Mouse (Mus musculus) frontal cortex, postnatal 25 days (tissue): ENCODE results near the gene Cacna2d3.

Source experiments
- DNase-seq, 2 experiments: peaks; one replicate each; pipeline ENCODE4 v3.0.0; 2022; ENCODE audit warnings: low spot score in 2 of 2

The Cacna2d3 gene

DNA sequence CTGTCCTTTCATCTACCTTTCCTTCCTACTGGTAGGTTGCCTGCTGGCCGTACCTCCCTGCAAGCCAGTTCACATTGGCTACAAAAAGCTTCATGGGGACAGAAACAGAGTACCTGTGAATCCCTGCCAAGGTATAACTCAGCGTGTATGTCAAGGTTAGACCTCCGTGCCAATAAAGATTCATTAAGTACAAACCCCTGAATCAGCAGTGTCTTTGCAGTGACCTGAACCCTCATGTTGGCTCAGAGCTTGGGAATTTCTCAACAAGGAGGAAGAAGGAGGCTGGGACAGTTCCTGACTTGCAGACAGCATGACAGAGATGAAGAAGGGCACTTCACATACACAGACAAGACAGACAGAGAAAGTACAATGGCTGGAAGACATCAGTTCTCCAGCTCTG lies 225.1 kb downstream of the Cacna2d3 start:
- DNase-seq: no peak

DNA sequence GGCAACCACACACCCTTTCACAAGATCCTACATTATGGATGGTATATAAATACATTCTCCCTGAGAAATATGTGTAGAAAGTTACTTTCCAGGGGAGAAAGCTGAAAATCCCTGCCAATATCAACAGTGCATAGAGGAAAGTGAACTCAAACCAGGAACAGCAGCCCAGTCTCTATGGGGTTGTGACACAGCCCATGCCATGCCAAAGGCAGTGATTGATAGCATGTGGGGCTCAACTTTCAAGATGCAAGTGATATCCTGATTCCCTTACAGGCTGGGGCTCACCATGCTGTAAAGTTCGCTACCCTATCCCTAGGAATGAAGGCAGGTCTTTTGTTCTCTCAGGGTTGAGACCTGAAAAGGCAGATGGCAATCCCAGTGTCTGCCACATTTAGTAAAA lies 229.9 kb downstream of the Cacna2d3 start:
- DNase-seq: no peak

DNA sequence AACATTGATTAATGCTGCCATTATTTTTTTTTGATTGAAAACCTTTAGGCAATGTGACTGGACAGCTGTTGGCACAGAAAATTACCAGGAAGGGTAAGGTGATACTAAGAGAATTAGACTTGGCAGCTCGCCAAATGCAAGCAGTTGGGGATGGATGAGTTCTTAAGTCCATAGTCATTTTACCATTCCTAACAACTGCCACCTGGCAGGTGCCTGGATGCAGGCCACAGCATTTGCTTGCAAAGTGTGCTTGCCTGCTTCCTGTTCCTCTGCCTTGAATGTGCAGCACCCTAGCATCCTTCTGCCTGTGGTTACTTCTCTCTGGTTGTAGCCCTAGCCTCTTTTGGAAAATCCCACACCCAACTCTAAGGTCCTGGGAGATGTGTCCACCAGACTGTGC lies 236.2 kb downstream of the Cacna2d3 start:
- no peak for DNase-seq

DNA sequence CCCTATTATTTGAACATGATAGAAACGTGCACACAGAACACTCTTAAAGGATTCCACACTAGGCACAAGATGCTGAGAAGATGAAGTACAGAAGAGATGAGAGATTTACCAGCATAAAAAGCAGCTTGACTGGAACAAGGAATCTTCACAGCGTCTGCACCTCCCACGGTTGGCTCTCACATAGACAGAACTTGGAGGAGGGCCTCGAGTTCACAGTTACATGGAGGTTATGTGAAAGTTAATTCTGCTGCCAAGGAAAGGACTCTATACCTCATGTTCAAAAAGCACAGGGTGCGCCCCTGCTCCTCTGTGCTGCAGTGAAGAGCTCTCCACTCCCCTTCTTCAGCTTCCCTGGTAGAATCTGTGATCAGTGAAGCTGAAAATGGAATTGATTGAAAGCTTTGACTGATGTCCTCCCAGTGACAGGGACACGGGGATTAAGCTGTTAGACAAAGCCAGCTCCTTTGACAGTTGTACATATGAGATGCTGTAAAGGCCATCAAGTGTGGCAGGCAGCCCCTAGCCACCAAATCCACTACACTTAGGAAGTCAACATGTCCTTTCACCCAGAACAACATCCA lies 243.2 kb downstream of the Cacna2d3 start:
- DNase-seq: peak; percentile 11 to 30

DNA sequence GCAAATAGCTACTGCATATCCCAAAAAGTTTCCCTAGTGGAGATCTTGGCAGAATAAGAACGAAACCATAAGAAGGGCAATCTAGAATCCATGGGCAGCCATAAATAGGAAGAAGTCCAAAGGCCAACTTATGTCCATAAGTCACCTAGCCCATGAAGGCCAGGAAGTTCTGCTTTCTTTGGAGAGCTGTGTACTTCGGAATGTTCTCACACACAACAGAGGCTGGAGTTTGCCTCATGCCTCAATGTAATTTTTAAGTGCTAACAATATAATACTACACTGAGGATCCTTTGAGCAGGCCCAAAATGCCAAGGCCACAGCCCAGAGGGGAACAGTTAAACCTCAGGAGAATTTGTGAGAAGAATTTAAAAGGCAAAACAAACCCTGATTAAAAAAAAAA lies 257.4 kb downstream of the Cacna2d3 start:
- DNase-seq: no peak

DNA sequence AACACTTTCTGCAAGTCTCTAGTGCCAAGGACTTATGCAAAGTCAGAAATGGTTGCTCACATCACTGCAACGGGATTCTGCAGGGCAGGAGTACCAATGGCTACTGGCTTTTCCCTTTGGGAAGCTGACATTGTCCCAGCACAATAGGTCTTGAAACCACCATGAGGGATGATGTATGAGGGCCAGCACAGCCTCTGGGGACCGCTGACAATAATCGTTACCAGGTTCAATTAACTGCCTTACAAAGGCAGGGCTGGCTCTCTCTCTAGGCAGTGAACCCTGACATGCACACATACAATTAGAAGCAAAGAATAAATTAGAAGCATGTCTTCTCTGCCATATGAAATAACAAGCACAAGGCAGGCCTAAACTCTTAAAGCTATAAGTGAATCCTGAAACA lies 272.5 kb downstream of the Cacna2d3 start:
- no peak for DNase-seq

DNA sequence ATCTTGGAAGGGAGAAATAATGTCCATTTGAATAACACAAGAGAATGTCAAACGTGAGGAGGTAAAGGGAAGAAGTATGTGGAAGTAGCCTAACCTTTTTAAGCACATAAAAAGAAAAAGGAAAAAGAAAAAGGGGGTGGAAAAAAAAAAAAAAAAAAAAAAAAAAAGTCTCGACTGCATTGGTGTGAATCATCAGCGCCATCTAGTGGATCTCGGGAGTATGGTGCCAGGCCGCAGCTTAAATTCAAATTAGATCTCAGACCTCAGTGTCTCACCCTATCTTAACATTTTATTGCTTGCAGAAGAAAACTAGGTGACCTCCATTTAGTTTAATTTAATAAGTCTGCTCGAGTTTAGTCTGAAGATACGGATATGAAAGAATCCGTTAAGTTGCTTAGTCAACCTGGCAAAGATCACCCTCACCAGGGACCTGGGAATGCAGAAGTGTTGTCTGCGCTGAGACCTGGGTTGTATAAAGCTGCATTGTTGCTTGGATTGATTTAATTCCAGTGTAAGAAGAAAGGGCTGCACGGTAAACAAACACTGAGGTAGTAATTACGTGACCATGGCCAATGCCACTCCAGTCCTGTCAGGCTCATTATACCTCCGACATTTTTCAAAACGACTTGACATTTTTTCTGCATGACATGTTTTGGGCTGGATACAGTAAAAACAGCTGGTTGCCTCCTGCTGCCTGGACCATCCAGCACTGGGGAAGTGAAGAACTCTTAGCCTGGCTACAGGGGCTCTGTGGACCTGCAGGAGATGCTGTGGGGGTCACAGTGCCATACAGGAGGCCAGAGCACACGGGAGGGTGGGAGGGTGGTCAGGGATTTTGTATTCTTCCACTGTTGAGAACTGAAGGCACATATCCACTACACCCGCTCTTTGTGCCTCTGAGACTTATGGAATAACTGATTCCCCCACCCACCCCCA lies 278.3 kb downstream of the Cacna2d3 start:
- DNase-seq: peak; percentile 48 to 61

DNA sequence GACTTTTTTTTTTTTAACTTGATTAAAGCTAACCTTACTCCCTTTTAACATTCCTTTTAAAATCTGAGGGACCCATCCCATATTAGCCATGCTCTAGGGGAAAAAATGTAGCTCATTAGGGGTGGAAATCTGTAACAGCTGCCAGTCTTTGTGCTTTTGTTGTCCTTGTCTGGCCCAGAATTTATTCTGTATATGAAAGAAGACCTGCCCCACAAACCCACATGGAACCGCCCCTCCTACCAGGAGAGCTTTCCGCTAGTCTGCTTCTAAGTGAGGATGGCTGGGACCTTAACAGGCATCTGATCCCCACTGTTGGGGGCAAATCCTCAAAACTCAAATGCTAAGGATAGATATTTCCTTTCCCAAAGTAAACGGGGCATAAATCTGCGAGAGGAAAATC lies 279.2 kb downstream of the Cacna2d3 start:
- DNase-seq: no peak

DNA sequence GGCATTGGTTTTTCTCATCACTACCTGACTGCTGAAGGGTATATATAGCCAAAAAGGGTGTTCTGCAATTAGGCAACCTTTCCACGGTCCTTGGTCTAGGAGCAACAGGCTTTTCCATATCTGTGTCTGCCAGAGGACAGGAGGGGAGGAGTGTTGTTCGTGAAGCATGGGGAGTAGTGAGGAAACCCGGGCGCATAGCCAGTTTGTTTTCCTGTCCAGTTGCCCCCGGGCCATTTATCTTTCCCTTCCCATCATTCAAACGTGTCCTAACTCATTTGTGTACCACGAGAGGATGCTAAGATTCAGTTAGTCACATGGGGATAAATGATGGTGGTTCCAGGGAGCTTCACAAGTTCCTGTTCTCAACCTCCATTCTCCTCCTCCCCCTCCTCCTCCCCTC lies 283.0 kb downstream of the Cacna2d3 start:
- DNase-seq: no peak

DNA sequence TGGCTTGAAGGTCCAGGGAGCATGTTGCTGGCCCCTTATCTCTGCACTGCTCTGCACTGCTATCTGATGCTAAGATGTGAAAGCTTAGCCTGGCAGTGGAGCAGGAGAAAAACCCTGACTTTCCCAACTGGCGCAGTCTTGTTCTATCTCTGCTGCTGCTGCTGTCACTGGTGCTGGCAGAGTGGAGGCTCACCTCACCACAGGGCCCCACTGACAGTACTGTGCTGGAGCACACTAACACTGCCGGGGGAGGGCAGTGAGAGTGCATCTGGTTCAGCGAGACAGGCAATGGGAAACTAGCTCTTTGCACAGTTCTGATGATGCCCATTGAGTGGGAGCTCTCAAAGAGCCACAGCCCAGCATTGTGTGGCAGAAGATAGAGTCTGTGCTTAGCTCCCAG lies 283.4 kb downstream of the Cacna2d3 start:
- no peak for DNase-seq

DNA sequence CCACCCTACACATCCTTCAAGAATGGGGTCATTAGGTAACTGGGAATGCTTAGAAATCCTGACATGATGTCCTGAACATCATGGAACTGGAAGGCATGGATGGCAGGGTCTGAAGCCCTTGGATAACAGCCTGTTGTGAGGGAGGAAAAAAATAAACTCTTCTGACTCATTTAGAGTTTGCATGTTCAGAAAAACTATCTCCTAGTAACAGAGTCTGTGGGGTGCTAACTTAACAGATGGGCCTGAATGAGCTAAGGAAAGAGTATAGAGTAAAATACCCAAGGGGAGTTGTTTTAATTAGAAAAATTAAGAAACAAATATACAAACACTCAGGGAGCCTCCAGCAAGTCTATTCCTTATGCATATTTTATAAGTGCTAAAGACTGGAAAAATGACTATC lies 286.5 kb downstream of the Cacna2d3 start:
- no peak for DNase-seq

DNA sequence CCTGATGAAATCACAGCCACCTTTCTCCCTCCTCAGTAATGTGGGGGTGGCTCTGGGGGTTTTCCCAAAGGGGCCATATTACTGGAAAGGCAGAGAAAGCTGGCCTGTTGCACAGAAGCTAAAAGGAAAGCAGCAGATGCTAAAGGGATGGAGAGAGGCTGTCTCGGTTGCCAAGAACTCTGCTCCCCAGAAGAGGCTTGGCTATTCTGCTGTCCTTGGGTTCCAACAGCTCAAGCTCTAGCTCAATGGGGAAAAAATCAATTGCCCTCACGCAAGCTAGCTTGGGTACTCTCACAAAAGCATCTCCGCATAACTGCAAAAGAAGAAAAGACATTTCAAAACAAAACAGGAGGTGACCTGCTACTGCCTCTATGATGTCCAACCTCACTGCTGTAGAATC lies 287.9 kb downstream of the Cacna2d3 start:
- DNase-seq: no peak

DNA sequence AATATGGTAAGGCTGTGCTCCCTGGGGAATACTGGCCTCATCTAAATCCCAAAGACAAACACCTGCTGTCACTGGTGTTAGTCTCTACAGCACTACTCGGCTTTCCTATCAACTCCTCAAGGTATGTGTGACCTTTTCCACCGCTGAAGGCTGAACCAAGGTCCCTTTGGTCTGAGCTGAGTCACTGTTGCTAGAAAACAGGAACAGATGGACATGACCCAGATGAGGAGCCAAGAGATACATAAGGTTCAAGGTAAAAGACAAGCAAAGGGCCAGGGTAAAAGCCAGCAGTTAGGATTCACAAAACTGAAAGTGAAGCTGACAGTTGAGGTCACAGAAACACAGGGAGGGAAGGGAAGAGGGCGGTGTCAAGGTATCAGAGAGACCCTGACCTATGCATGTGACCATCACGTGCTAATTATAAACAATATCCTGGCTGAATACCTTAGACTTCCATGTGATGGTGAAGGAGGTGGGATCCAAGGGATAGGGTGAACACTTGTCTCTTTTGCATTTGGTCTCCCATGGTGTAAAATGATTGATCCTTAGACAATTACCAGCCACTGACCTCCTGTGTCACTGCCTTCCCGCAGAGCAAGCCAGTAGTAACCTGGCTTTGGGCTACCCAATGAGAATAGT lies 288.5 kb downstream of the Cacna2d3 start:
- no peak for DNase-seq

DNA sequence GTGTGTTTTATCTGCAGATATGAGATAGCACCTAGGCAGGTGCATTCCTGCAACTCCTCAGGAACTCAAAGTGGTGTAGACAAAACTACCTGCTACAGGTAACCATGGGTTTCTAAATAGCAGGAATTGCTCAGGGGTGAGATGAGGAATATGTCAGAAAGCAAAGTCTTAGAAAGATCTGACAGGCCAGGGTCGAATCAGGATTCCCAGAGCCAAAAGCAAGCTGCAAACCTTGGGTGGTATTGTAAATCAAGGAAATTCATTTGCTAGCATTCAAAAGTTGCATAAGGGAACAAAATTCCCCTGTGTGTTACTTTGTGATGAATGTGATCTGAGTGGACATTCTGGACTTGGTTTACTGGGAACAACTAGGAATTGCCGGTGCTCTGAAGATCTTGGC lies 291.9 kb downstream of the Cacna2d3 start:
- no peak for DNase-seq

DNA sequence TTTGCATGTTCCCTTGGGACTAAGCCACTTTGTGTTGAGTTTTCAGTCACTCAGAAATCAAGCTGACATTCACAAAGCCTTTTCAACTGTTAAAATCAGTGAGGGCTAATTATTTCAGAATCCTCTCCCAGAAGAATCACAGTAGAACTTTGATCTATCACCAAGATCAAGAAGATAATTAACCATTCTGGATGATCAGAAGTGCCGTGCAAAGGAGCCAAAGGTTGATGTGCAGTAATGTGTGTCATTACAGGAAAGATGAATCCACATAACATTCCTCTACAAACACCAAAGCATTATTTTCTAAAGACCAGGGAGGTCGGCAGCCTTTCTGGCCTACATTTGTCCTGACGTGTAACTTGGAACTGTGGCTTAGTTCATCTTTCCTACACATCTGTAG lies 296.0 kb downstream of the Cacna2d3 start:
- DNase-seq: no peak

DNA sequence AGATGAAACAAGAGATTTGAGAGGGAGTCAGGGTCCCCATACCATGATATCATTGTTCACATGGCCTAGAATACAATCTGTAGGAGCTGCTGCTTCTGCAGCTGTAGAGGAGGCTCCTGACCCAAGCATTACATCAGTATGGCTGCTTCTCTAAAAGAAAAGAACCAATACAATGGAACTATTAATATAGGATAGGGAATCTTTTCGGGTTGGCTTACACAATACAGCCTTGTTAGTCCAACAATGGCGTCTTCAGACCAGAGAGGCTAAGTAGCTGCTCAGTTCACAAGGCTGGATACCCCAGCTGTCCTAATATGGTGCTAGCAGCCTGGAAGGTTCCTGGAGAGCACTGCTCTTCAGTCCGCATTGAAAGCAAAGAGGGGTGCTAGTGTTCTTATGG lies 296.5 kb downstream of the Cacna2d3 start:
- DNase-seq: no peak

DNA sequence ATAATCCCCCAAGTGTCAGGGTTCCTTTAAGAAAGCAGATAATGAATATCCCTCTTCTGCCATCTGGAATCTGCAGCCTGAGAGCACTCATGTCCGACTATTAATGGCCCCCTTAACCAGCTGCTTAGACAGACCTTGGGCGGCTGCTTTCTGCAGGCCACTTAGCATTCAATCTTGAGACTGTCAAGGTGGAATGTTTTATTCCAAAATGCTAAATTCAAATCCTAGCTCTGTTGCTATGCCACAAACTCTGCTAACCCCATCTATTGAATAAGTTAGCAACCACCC lies 315.8 kb downstream of the Cacna2d3 start:
- no peak for DNase-seq

DNA sequence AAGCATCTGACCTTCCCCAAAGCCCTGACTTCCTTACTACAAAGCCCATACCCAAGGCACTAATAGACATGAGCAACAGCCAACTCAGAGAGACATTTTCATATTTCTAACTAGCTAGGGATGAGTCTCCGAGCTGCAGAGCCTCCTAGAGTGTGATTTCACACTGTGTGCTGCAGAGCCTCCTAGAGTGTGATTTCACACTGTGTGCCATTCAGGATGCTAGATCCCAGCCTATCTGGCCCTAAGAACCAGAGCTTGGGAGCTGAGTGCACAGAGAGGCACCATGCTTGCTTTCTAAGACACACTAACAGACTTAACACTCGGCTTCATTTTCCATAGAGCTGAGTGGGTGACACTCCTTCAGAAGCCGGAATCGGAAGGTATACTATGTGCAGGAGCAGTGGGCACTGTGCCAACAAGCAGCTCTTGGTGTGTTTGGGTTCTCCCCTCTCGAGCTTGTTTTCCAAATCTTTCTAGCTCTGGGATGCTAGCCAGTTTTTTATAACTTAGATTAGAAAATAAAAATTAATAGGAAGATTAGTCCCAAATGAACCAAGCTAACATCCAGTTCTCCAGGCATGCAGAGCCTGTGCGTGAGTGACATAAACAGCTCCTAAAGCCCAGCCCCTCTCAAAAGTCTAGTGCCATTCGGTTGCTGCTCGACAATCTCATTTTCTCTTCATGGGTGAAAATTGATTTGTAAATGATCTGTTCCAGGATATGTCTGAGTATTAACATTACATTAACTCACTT lies 316.4 kb downstream of the Cacna2d3 start:
- no peak for DNase-seq

DNA sequence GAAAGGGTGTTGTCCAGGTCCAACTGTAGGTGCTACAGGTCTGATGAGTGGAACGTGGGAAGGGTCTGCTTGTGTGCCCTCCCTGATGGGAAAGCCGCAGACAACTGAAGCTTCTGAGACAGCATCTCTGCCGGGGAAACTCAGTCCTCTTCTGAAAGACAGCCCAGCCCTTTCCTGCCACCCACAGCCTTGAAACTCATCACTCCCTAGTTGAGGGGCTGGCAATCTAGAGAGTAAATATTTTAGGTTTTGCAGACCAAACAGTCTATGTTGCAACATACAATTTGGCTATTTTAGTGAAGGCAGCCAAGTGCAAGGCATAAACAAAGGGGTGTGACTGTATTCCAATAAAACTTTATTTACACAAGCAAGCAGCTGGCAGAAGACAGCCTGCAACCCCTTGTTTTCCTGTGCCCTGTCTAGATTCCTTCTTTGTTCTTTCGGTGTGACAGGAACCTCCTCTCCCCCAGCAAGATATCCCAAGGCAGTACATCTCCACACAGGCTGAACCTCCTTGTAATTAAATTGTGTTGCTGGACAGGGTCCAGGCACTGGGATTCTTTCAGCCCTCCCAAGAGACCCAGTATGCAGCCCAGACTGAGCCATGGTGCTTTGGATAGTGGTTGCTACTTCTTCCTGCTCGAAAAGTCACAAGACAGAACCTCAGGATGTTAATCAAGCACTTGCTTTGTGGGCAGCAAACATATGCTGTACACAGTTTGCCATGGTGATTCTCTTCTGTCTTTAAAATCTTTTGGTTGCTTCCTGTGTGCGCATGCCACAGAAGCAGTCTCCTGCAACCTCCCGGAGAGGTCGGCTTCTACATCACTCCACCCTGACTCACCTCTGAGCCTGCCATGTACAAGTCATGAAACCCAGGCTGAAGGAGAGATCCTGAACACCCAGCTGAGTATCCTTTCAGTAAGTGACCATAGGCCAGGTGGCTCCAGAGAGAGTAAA lies 317.5 kb downstream of the Cacna2d3 start:
- no peak for DNase-seq

DNA sequence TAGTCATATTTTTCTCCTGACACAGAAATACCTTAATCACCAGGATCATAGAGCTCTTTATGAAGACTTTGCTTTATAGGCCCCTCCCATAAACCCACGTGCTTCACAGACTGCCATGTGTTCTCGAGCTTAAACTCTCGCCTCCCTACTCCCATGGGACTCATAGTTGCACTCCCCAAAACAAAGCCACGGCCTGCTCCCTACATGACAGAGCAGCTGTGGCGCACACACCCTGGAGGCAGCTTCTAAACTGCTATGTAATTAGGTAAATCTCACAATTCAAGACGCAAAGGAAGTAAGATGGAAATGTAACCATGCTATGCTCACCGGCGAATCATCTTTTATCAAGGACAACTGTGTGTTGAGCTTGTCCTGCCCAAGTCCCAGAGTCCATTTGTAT lies 319.2 kb downstream of the Cacna2d3 start:
- DNase-seq: no peak

DNA sequence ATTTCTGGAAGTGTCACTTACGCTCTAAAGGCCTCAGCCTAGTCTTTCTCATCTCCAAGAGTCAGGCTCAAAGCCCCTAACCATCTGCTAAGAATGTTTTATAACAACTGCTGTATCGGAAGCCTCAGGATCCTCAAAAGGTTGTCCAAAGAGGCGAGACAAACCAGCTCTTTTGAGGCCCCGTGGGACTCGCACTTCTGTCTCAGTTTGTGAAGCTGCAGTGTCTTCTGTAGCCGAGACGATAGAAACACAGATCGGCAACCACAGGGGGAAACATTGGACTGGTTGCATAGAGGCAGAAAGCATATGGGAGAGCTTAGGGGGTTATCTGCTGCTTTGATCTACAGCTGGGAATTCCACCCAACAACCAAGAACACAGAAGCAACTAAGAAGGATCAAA lies 327.9 kb downstream of the Cacna2d3 start:
- no peak for DNase-seq
